Mouse (Mus musculus): Measurements from ENCODE around the gene Nthl1.
A peak's percentile ranks its signal among the peaks of the same experiment; 100 is the strongest.
"Not testable (repeated sequence)": the region's sequence is repeated elsewhere in the genome, so short reads cannot be mapped to it uniquely, and the experiment has no call there.

Gene Nthl1

GRCm38 (mm10) chr17:24650070-24650616 is 17.7 kb downstream of the Nthl1 start, which contains the start of gene Slc9a3r2:
Gene Slc9a3r2, minus strand, starts transcription at chr17:24650327.
- DNase-seq (ENCODE audit: low read depth, low spot score): no peak

GRCm38 (mm10) chr17:24650766-24651165 is 18.3 kb downstream of the Nthl1 start:
- no peak for DNase-seq (ENCODE audit: low read depth, low spot score)

GRCm38 (mm10) chr17:24651835-24652234 is 19.4 kb downstream of the Nthl1 start:
- no peak for DNase-seq (ENCODE audit: low read depth, low spot score)

- no peak for DNase-seq (ENCODE audit: low read depth, low spot score)
Measured at GRCm38 (mm10) chr17:24653967-24654710, 21.7 kb downstream of the Nthl1 start.

- DNase-seq (ENCODE audit: low read depth, low spot score): no peak
Measured at GRCm38 (mm10) chr17:24654969-24655368, 22.5 kb downstream of the Nthl1 start.

GRCm38 (mm10) chr17:24658017-24658758 is 25.7 kb downstream of the Nthl1 start, which contains the start of gene Npw:
Gene Npw, minus strand, starts transcription at chr17:24658457.
- DNase-seq (ENCODE audit: low read depth, low spot score): no peak

GRCm38 (mm10) chr17:24667011-24667410 is 34.5 kb downstream of the Nthl1 start:
- DNase-seq (ENCODE audit: low read depth, low spot score): not testable (repeated sequence)

- DNase-seq (ENCODE audit: low read depth, low spot score): no peak
Measured at GRCm38 (mm10) chr17:24667416-24667815, 34.9 kb downstream of the Nthl1 start.

- not testable (repeated sequence) for DNase-seq (ENCODE audit: low read depth, low spot score)
Measured at GRCm38 (mm10) chr17:24669214-24669544, 36.7 kb downstream of the Nthl1 start.

- DNase-seq (ENCODE audit: low read depth, low spot score): peak; percentile 82
Measured at GRCm38 (mm10) chr17:24669545-24670245, 37.2 kb downstream of the Nthl1 start, which contains the start of gene Zfp598. Gene Zfp598, plus strand, starts transcription at chr17:24669687.

GRCm38 (mm10) chr17:24670246-24670844 is 37.9 kb downstream of the Nthl1 start:
- DNase-seq (ENCODE audit: low read depth, low spot score): no peak

GRCm38 (mm10) chr17:24671346-24671745 is 38.9 kb downstream of the Nthl1 start:
- DNase-seq (ENCODE audit: low read depth, low spot score): no peak

GRCm38 (mm10) chr17:24672141-24672540 is 39.7 kb downstream of the Nthl1 start:
- DNase-seq (ENCODE audit: low read depth, low spot score): no peak

GRCm38 (mm10) chr17:24674277-24674676 is 41.8 kb downstream of the Nthl1 start:
- no peak for DNase-seq (ENCODE audit: low read depth, low spot score)

GRCm38 (mm10) chr17:24676187-24676586 is 43.7 kb downstream of the Nthl1 start:
- no peak for DNase-seq (ENCODE audit: low read depth, low spot score)

- DNase-seq (ENCODE audit: low read depth, low spot score): no peak
Measured at GRCm38 (mm10) chr17:24676877-24677276, 44.4 kb downstream of the Nthl1 start.

GRCm38 (mm10) chr17:24677500-24678080 is 45.1 kb downstream of the Nthl1 start:
- no peak for DNase-seq (ENCODE audit: low read depth, low spot score)

GRCm38 (mm10) chr17:24686514-24686913 is 54.0 kb downstream of the Nthl1 start:
- no peak for DNase-seq (ENCODE audit: low read depth, low spot score)

- DNase-seq (ENCODE audit: low read depth, low spot score): no peak
Measured at GRCm38 (mm10) chr17:24687146-24687595, 54.7 kb downstream of the Nthl1 start.

- DNase-seq (ENCODE audit: low read depth, low spot score): no peak
Measured at GRCm38 (mm10) chr17:24687599-24687998, 55.1 kb downstream of the Nthl1 start.

Measured in brain, embryonic 18.5 days (tissue).